Mouse (Mus musculus) liver, postnatal 0 days (tissue): ENCODE measurements around the gene Stx8.

ENCODE experiments used
- CTCF ChIP-seq: sonication (generic); IDR thresholded peaks from 2 replicates; pipeline ENCODE4 v1.5.1; 2016; ENCODE audit warnings: antibody characterized with exemption, low read depth
- EP300 ChIP-seq: IDR thresholded peaks from 2 replicates; pipeline ENCODE4 v1.6.1; 2016; ENCODE audit warnings: antibody characterized with exemption, low read depth, mild to moderate bottlenecking

- TF ChIP-seq CTCF: no peak
- TF ChIP-seq EP300: no peak
Observed at GRCm38 (mm10) chr11:68007645-68008044, 41.7 kb downstream of the Stx8 start.
